Mouse (Mus musculus): ENCODE data around the gene Mif4gd. TPM values are rescaled to one million over a fixed set of nuclear protein-coding genes. Genes with fewer than 3 reads are reported as not detected.
A peak's percentile ranks its signal among the peaks of the same experiment; 100 is the strongest.

The Mif4gd gene
- total RNA-seq, 2 experiments from 2014 or later, result 22.5 to 23.5 TPM

DNA sequence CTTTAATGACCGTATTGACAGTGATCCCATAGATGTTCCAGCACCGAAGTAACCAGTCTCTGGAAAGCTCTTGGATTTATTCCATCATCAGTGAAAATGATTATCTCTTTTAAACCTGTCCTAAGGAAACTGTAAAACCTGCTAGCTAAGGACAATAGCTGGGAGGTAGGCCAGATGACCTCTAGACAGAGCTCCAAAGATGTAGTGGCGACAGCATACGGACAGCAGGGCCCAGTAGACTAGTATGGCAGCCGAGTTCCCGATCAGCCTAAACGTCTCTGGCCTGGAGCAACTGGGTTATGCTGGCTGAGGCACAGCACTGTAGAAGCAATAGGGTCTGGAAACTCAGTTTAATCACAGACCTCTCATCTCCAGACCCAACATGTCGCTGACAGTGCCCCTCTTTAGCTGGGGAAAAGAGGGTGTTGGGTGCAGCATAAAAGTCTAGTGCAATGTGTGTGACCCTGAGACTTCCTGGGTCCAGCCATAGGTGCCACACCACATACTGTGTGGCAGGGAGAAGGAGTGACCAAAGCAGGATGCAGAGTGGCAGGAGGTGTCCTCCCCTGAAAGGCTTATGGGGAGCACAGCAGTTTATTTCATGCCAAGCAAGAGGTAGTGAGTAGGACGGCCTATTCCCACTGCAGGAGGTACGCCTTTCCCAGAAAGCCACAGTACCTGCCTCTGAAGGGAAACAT lies 28.2 kb downstream of the Mif4gd start:
- DNase-seq (ENCODE audit: low spot score in 2 of 2), result no peak

DNA sequence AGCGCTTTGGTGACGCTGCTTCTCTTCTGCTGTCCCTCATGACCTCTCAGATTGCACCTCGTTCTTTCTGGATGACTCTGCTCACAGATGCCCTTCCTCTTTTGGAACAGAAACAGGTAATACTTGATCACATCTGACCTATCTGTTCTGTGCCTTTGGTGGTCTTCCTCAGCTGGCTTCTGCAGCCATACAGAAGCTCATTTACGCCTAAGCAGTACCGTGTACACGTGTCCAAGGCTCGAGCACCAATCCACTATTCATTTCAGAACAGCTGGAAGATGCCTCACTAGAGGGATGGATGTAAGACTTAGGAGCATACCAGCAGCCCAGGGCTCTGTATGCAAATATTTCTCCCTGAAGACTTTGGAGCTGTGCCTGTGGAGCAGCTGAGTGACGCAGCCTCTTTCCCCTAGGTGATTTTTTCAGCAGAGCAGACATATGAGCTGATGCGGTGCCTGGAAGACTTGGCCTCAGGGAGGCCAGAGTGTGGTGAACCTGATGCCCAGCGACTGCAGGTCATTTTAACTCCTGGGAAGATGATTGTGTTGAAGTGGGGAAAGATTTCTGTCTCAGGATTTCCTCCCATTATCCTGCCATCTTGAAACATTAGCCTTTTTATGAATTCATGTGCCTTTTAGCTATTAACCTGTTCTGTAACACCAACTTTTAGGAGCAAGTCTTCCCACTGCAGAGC lies 29.7 kb downstream of the Mif4gd start:
- DNase-seq (ENCODE audit: low spot score in 2 of 2), result no peak

DNA sequence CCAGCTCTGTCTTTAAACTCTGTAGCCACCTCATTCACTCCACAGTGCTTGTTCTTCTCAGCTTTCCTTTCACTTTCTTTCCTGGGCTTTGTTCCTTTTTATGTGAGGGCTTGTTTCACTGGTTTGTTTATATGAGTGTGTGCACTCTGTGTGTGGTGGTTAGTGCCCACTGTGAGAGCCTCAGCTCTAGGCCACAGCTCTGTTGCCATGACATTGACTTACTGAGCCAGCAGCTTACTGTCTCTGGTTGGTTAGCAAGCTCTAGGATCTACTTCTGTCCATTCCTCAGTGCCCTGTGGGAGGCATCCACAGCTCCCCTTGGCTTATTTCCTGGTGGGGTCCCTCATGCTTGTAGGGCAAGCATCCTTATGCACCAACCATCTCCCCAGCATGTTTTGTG lies 33.7 kb downstream of the Mif4gd start:
- DNase-seq (ENCODE audit: low spot score in 2 of 2), result no peak

DNA sequence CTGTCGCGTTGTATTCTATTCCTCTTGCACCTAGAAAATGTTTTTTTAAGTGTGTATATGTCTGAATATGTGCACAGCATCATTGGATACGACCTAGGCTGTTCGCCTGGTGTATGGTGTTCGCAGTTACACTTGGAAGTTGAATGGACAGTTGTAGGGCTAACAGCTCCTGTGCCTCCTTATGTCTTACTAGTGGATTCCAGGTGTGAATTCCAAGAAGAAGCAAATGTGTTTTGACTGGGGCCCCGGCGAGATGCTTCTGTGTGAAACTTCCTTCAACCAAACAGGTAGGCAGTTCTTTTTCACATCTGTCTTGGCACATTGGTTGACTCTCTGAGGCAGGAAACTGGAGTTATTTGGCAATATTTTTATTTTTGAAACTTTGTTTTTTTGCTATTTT lies 47.8 kb downstream of the Mif4gd start:
- no peak for DNase-seq (ENCODE audit: low spot score in 2 of 2)

DNA sequence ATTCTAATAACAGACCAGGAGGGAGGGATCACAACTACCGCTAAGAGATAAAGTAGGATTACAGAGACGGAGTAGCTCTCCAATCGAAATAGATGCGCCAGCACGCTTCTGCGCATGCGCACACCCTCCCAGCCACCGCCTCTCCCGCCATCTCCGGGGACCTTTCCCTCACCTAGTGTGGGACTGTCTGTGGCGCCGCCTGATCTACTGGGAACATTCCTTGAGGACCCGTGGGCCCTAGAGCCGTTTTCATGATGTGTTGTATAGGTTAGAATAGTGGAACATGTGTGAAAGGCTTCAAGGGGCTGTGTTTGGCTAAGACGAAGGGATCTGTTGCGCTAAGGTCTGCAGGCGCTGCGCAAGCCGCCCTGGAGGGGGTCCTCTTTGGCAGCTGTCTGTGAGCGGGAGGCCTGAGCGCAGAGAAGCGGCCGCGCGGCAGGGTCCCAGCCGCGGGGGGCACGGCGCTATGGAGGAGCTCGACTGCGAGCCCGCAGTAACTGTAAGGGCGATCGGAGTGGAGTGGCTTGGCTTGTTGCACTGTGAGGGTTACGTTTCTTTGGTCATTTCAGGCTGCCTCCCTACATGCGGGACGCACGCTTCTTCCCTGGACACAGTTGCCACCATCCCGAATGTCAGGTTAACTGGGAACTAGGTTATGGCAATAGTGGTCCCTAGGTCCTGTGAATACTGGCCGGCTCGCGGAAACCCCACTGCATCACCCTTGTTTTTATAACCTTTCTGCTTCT lies 48.5 kb downstream of the Mif4gd start, which contains the start of gene Nup85:
Gene Nup85 (plus strand): TSS at position 371 of the 746 bp plus-strand sequence.
- DNase-seq (ENCODE audit: low spot score in 2 of 2), result peak; percentile 97 to 98

DNA sequence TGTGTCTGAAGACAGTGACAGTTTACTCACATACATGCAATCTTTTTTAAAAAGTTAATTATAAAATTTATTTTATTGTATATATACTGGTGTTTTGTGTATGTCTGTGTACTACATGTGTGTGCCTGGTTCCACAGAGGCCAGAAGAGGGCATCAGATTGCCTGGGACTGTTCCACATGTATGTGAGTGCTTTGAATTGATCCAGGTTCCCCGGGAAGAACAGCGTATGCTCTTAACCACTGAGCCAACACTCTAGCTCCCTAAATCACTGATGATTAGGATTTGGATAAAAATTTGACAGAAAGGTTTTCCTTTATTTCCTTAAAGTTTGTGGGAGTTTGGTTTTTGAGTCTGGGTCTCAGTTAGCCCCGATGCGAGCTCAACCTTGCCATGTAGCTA lies 49.4 kb downstream of the Mif4gd start:
- no peak for DNase-seq (ENCODE audit: low spot score in 2 of 2)

Other genes starting within 250 kb of the Mif4gd start
- 10 to 100 TPM; 90.0 to 94.3 TPM for gene Hid1, start 245.2 kb downstream of the Mif4gd start, total RNA-seq (2021)
- 10 to 100 TPM; 18.6 to 21.3 TPM for gene Cdr2l, start 231.1 kb downstream of the Mif4gd start, total RNA-seq (2021)
- gene Mrpl58, start 209.2 kb downstream of the Mif4gd start, total RNA-seq (2021), result 10 to 100 TPM; 95.7 to 96.6 TPM
- gene Atp5h, start 193.0 kb downstream of the Mif4gd start, total RNA-seq (2021), result 100 to 1,000 TPM; 440 to 460 TPM
- 10 to 100 TPM; 59.0 to 68.3 TPM for gene Kctd2, start 192.8 kb downstream of the Mif4gd start, total RNA-seq (2021)
- not detected for gene Trim80, start 172.4 kb downstream of the Mif4gd start, total RNA-seq (2021)
- gene Slc16a5, start 150.5 kb downstream of the Mif4gd start, total RNA-seq (2021), result not detected
- 10 to 100 TPM in 1 of 2 experiments, 1 to 10 TPM in 1; 8.7 to 10.6 TPM for gene Armc7, start 137.3 kb downstream of the Mif4gd start, total RNA-seq (2021)
- 10 to 100 TPM; 68.8 to 72.5 TPM for gene Nt5c, start 121.1 kb downstream of the Mif4gd start, total RNA-seq (2021)
- gene Jpt1, start 98.6 kb downstream of the Mif4gd start, total RNA-seq (2021), result 100 to 1,000 TPM; 188 to 227 TPM
- gene Sumo2, start 76.7 kb downstream of the Mif4gd start, total RNA-seq (2021), result 100 to 1,000 TPM; 352 to 361 TPM
- 10 to 100 TPM; 43.4 to 47.1 TPM for gene Nup85, start 48.5 kb downstream of the Mif4gd start, total RNA-seq (2021)
- gene Mrps7, start 9.0 kb downstream of the Mif4gd start, total RNA-seq (2021), result 10 to 100 TPM; 53.1 to 56.4 TPM
- 10 to 100 TPM; 57.0 to 69.8 TPM for gene Gga3, start 8.9 kb downstream of the Mif4gd start, total RNA-seq (2021)
- 10 to 100 TPM; 54.0 to 57.1 TPM for gene Slc25a19, start 15.3 kb upstream of the Mif4gd start, total RNA-seq (2021)
- 100 to 1,000 TPM; 178 to 182 TPM for gene Grb2, start 95.6 kb upstream of the Mif4gd start, total RNA-seq (2021)
- gene Tmem94, start 152.5 kb upstream of the Mif4gd start, total RNA-seq (2021), result 10 to 100 TPM; 37.8 to 42.3 TPM
- gene Caskin2, start 200.7 kb upstream of the Mif4gd start, total RNA-seq (2021), result 10 to 100 TPM; 22.0 to 24.8 TPM
- 10 to 100 TPM; 12.4 to 15.0 TPM for gene Tsen54, start 201.8 kb upstream of the Mif4gd start, total RNA-seq (2021)
- gene Llgl2, start 211.1 kb upstream of the Mif4gd start, total RNA-seq (2021), result 1 to 10 TPM; 2.3 to 3.2 TPM
- gene Myo15b, start 245.4 kb upstream of the Mif4gd start, total RNA-seq (2021), result under 1 TPM; 0.35 to 0.36 TPM